Mouse (Mus musculus) mature B cell (primary cell): ENCODE results near the gene Amotl1.
"Not testable (repeated sequence)": the region's sequence is repeated elsewhere in the genome, so short reads cannot be mapped to it uniquely, and the experiment has no call there.

Source experiments
- in situ Hi-C: fragments of 300-500 bp; cut with MboI; formaldehyde crosslinking; loops from 2 replicates; pipeline ENCODE4 v1.14.3; 2019

The Amotl1 gene

GRCm38 (mm10) chr9:14644956-14645355, at the start of gene Amotl1:
Amotl1 (minus strand) TSS chr9:14645056.
- in situ Hi-C loops, result no loop called here

- in situ Hi-C loops, result no loop called here
Observed at GRCm38 (mm10) chr9:14689376-14690108, 44.7 kb upstream of the Amotl1 start.

DNA sequence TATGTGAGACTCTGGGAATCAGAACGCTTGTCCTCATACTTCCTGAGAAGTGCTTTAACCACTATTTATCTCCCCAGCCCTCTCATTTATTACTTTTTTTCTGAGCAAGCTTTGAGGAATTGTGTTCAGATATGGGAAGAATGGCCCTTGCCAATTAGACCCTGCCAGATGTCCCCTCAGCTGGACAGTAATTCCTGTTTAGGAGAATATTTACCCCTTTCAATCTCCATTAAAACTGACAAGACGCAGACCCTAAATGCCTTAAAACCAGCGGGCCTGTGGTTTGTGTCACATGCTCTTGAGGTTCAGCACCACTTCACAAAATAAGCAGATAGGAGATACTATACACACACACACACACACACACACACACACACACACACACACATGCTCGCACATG, 39.5 kb upstream of the Amotl1 start:
- in situ Hi-C loops, result no loop called here

DNA sequence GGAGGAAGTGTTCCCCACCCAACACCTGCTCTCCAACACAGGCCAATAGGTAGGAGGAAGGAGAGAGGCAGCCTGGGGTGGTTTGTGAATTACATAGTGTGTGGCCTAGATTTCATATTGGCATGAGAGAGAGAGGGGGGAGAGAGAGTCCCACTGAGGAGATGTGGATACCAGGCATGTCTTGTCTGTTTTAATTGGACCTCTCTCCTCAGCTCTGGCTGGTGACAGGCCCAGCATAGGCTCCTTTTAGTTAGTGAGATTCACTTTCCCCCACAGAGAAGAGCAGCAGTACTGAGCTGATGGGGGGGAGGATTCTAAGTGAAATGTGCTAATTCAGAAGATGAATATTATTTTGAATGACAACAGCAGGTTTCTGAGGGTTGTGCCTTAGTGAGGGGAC, 37.9 kb upstream of the Amotl1 start:
- in situ Hi-C loops, result no loop called here

- in situ Hi-C loops, result no loop called here
Observed at GRCm38 (mm10) chr9:14680584-14680983, 35.7 kb upstream of the Amotl1 start.

GRCm38 (mm10) chr9:14675707-14676691, 31.1 kb upstream of the Amotl1 start:
- in situ Hi-C loops, result no loop called here

GRCm38 (mm10) chr9:14674506-14674905, 29.6 kb upstream of the Amotl1 start:
- in situ Hi-C loops, result no loop called here

GRCm38 (mm10) chr9:14673109-14673508, 28.3 kb upstream of the Amotl1 start:
- in situ Hi-C loops, result no loop called here

- in situ Hi-C loops, result not testable (repeated sequence)
Observed at GRCm38 (mm10) chr9:14671965-14672364, 27.1 kb upstream of the Amotl1 start.

DNA sequence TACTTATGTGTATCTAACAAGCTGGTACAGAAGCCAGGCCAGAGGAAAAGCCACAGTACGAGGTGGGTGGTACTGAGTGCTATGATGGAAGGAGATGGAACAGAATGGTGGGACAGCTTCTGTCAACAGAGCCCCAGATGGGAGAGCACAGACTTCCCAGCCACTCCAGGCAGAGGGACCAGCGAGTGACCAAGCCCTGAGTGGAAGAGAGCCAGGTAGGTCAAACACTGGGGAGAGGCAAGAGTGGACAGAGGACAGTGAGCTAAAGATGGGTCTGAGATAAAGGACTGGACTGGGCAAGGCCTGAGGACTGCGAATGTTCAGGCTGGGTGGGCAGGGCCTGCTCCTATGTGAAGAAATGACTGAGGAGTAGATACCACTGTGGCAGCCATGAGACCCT, 23.5 kb upstream of the Amotl1 start:
- in situ Hi-C loops, result no loop called here

DNA sequence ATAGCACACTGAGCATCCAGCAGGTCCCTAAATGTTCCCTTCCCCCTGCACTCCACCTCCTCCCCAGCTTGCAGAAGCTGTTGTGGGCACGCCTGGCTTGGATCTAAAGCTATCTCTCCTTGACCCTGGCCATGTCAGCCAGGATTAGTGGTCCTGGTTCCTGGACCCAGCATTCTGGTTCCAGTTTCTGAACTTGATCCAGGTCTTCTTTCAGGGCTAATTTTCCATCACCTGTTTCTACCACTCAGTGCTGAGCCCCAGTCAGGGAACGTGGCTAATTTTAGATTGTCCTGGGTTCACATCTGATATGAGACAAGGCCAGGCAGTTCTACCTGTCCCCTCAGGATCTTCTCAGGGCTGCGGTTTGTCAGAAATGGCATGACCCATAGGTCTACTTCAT, 21.2 kb upstream of the Amotl1 start:
- in situ Hi-C loops, result no loop called here

- in situ Hi-C loops, result no loop called here
Observed at GRCm38 (mm10) chr9:14663591-14663990, 18.7 kb upstream of the Amotl1 start.

DNA sequence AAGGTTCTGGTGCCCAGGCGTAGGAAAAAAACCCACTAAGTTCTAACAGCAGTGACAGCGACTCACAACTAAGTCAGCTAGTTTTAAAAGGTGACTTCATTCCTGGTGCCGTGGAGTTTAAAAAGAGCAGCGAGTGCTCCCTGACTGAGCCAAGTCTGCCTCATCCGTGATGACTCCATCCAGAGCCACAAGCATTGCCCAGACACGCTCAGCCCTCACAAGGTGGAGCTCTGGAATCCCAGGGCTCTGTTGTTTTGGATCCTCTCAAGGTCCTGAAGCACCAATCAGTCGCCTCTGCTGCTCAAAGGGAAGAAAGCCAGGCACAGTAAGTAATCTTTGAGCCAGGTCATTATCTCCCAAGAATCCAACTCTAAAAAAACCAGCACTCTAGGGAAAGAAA, 18.0 kb upstream of the Amotl1 start:
- in situ Hi-C loops, result no loop called here

DNA sequence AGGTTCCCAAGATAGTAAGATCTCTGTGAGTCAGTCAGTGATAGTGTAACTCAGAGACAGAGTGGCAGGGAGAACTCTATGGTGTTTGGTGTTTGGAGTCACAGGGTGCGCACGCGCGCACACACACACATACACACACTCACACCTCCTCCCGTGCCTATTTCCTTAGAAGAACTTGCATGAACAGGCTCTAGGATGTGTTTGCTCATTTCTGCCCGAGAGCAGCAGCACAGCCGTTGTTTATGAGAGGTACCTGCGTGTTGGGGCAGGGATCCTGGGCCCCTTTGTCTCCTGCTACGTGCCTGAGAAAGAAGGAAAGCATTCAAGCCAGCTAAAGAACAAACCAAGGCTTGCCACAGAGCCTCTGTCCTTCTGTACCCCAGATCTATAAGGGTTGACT, 17.3 kb upstream of the Amotl1 start:
- in situ Hi-C loops, result no loop called here

GRCm38 (mm10) chr9:14657926-14658325, 13.1 kb upstream of the Amotl1 start:
- in situ Hi-C loops, result no loop called here

DNA sequence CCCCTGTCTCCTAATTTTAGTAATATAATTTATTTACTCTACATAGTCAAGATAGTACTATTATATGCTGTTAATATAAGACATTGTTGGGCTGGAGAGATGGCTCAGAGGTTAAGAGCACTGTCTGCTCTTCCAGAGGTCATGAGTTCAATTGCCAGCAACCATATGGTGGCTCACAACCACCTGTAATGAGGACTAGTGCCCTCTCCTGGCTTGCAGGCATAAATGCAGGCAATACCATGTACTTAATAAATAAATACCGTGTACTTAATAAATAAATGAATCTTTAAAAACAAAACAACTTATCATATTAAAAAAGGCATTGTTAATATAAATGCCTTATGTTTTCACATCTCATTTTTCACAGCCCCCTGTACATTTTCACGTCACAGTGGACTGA, 9.2 kb upstream of the Amotl1 start:
- in situ Hi-C loops, result no loop called here

DNA sequence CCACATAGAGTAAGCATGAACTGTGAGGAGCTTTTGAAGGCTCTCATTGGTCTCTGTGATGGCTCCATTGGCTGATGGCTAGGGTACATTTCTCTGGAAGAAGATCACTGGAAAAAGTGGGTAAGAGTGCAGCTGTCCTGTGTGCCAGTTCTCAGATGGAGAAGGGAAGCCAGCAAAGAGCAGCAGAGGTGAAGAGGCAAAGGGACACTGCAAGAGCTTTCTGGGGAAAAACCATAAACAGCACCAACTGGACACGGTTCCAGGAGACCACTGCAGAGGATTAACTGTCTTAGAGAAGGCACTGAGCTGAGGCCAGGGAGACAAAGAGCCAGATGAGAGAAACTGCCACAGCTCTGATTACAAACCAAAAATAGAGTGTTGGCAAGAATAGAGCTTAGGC, 7.9 kb upstream of the Amotl1 start:
- in situ Hi-C loops, result no loop called here

GRCm38 (mm10) chr9:14647849-14648248, 3.0 kb upstream of the Amotl1 start:
- in situ Hi-C loops, result no loop called here

DNA sequence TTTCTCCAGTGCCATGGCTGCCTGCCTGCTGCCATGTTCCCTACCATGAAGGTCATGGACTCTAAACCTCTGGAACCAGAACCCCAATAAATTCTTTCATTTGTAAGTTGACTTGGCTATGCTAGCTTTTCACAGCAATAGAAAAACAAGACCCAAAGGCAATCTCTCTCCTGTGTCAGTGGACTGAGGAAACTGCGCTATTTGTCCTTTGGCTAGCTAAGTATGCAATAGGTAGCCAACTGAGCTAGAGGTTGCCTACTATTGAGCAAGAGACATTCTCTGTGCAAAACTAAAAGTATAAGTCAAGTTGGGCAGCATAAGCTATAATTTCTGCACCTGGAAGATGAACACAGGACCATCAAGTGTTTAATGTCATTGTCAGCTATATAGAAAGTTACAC, 1.8 kb upstream of the Amotl1 start:
- in situ Hi-C loops, result no loop called here

- in situ Hi-C loops, result no loop called here
Observed at GRCm38 (mm10) chr9:14646061-14646460, 1.2 kb upstream of the Amotl1 start.

DNA sequence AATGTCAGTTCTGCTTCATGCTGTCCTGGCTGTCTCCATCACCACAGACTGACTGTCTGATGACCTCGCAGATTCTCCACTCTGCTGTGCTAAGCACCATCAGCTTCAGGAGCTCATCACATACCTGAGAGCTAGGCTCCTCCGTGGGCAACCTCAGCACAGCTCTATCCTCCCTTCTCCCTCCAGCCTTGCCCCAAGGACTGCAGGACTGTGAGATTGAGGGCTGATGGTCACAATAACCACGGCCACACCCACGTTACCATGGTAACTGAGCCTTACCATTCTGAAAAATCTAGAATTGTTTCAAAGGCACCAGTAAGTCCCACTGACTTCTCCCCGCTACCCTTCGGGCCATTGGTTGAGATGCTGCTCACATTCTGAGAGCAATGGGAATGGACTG, 1.5 kb downstream of the Amotl1 start:
- in situ Hi-C loops, result no loop called here

- in situ Hi-C loops, result no loop called here
Observed at GRCm38 (mm10) chr9:14642251-14643021, 2.4 kb downstream of the Amotl1 start.
